Mouse (Mus musculus) cerebellum, postnatal 25 days (tissue): ENCODE measurements around the gene Cd28.

Experiments
- DNase-seq, 2 experiments: peaks; one replicate each; pipeline ENCODE4 v3.0.0; 2021; ENCODE audit warnings: mixed read lengths in 2 of 2

Cd28 gene

GRCm38 (mm10) chr1:60716567-60716966 is at the start of gene Cd28:
Gene Cd28 (plus strand): TSS chr1:60716800.
- peak in 1 of 2 experiments; percentile 9 for DNase-seq

GRCm38 (mm10) chr1:60667873-60668616 is 48.6 kb upstream of the Cd28 start:
- DNase-seq = peak; percentile 26 to 30

- peak in 1 of 2 experiments; percentile 12 for DNase-seq
Measured at GRCm38 (mm10) chr1:60669048-60669447, 47.6 kb upstream of the Cd28 start.

- no peak for DNase-seq
Measured at GRCm38 (mm10) chr1:60669664-60670063, 46.9 kb upstream of the Cd28 start.

- DNase-seq = no peak
Measured at GRCm38 (mm10) chr1:60670172-60670571, 46.4 kb upstream of the Cd28 start.

- DNase-seq = no peak
Measured at GRCm38 (mm10) chr1:60683766-60684165, 32.8 kb upstream of the Cd28 start.

- DNase-seq = no peak
Measured at GRCm38 (mm10) chr1:60696115-60696895, 20.3 kb upstream of the Cd28 start.

GRCm38 (mm10) chr1:60702641-60703040 is 14.0 kb upstream of the Cd28 start:
- no peak for DNase-seq

GRCm38 (mm10) chr1:60713238-60713637 is 3.4 kb upstream of the Cd28 start:
- no peak for DNase-seq

- peak; percentile 9 to 16 for DNase-seq
Measured at GRCm38 (mm10) chr1:60715651-60716196, 876 bp upstream of the Cd28 start.

GRCm38 (mm10) chr1:60718580-60718979 is 2.0 kb downstream of the Cd28 start:
- DNase-seq = no peak

GRCm38 (mm10) chr1:60723555-60723954 is 7.0 kb downstream of the Cd28 start:
- no peak for DNase-seq

GRCm38 (mm10) chr1:60731940-60732339 is 15.3 kb downstream of the Cd28 start:
- no peak for DNase-seq

- no peak for DNase-seq
Measured at GRCm38 (mm10) chr1:60735072-60735907, 18.7 kb downstream of the Cd28 start.

GRCm38 (mm10) chr1:60735908-60736280 is 19.3 kb downstream of the Cd28 start:
- no peak for DNase-seq

GRCm38 (mm10) chr1:60744266-60744665 is 27.7 kb downstream of the Cd28 start:
- no peak for DNase-seq

GRCm38 (mm10) chr1:60745664-60746063 is 29.1 kb downstream of the Cd28 start:
- no peak for DNase-seq

GRCm38 (mm10) chr1:60746153-60746552 is 29.6 kb downstream of the Cd28 start:
- DNase-seq = no peak

GRCm38 (mm10) chr1:60746856-60747255 is 30.3 kb downstream of the Cd28 start:
- no peak for DNase-seq

GRCm38 (mm10) chr1:60748286-60748685 is 31.7 kb downstream of the Cd28 start:
- DNase-seq = no peak

- no peak for DNase-seq
Measured at GRCm38 (mm10) chr1:60748936-60749335, 32.3 kb downstream of the Cd28 start.

GRCm38 (mm10) chr1:60749346-60749840 is 32.8 kb downstream of the Cd28 start:
- DNase-seq = no peak
